Mouse (Mus musculus) forebrain, embryonic 14.5 days (tissue): ENCODE results near the gene Fam186a. TPM values are rescaled to one million over a fixed set of nuclear protein-coding genes. Genes with fewer than 3 reads are reported as not detected.

Experiments used
- polyA plus RNA-seq: library from polyadenylated mRNA; unstranded; fragments of >200 nt; fragmentation: Nextera tagmentation; extraction: Ambion mirVana; gene quantifications from 2 replicates; pipeline ENCODE4 v1.2.1, GENCODE M21; 2014

Fam186a gene
- polyA plus RNA-seq, 1 experiment from 2014 or later: not detected

Other genes with a start within 250 kb of the Fam186a start
- 0.77 and 1.2 TPM in 2 replicates for gene Gpd1, start 249.5 kb downstream of the Fam186a start, polyA plus RNA-seq
- 195 and 238 TPM in 2 replicates for gene Cox14, start 241.4 kb downstream of the Fam186a start, polyA plus RNA-seq
- gene Cers5, start 194.2 kb downstream of the Fam186a start, polyA plus RNA-seq: 71.9 and 72.5 TPM in 2 replicates
- gene Lima1, start 91.6 kb downstream of the Fam186a start, polyA plus RNA-seq: 27.0 and 32.1 TPM in 2 replicates
- 29.0 and 32.6 TPM in 2 replicates for gene Larp4, start 3.0 kb upstream of the Fam186a start, polyA plus RNA-seq
- 16.3 and 21.3 TPM in 2 replicates for gene Dip2b, start 71.6 kb upstream of the Fam186a start, polyA plus RNA-seq